Mouse (Mus musculus) heart, embryonic 14.5 days (tissue): ENCODE data around the gene Psmg3. TPM values are rescaled to one million over a fixed set of nuclear protein-coding genes. Genes with fewer than 3 reads are reported as not detected.
A peak's percentile ranks its signal among the peaks of the same experiment; 100 is the strongest.

Source experiments
- ATAC-seq: fragments of 200-750 bp; cut with Nextera tagmentation; 2 replicates; pipeline ENCODE4 v1.8.0; 2017; ENCODE audit warnings: low read depth, moderate TSS enrichment; ENCODE audit not compliant: insufficient number of reproducible peaks, insufficient read depth, low FRiP score
- H3K27ac ChIP-seq, 2 experiments: fragments of 200-500 bp in 1 of 2; fragments of 300-500 bp in 1 of 2; sonication (generic) in 1 of 2; replicated peaks in 1 of 2; 2 replicates each; pipeline ENCODE4 v1.5.1; 2012 to 2014; ENCODE audit warnings: low read depth in 2 of 2, low read length in 2 of 2, control low read depth in 1 of 2, mild to moderate bottlenecking in 1 of 2, mixed read lengths in 1 of 2; ENCODE audit not compliant: control insufficient read depth in 1 of 2, insufficient read depth in 1 of 2
- H3K27me3 ChIP-seq: fragments of 300-500 bp; sonication (generic); 2 replicates; pipeline ENCODE4 v1.6.1; 2014; ENCODE audit warnings: mild to moderate bottlenecking, low read length, control low read depth; ENCODE audit not compliant: control insufficient read depth, insufficient read depth
- H3K36me3 ChIP-seq: fragments of 300-500 bp; sonication (generic); 2 replicates; pipeline ENCODE4 v1.6.1; 2014; ENCODE audit warnings: mild to moderate bottlenecking, control low read depth, low read length, mixed read lengths; ENCODE audit not compliant: control insufficient read depth, insufficient read depth
- H3K4me1 ChIP-seq, 2 experiments: fragments of 200-500 bp in 1 of 2; fragments of 300-500 bp in 1 of 2; sonication (generic) in 1 of 2; 2 replicates each; pipeline ENCODE4 v1.6.1; 2012 to 2014; ENCODE audit warnings: low read length in 2 of 2, control low read depth in 1 of 2, mixed read lengths in 1 of 2; ENCODE audit not compliant: control insufficient read depth in 2 of 2, insufficient read depth in 2 of 2
- H3K4me2 ChIP-seq: fragments of 300-500 bp; sonication (generic); 2 replicates; pipeline ENCODE4 v1.6.1; 2014; ENCODE audit warnings: mild to moderate bottlenecking, low read length
- H3K4me3 ChIP-seq, 2 experiments: fragments of 200-500 bp in 1 of 2; fragments of 300-500 bp in 1 of 2; sonication (generic) in 1 of 2; 2 replicates each; pipeline ENCODE4 v1.5.1; 2012 to 2014; ENCODE audit warnings: low read length in 2 of 2, mild to moderate bottlenecking in 2 of 2, control low read depth in 1 of 2, low read depth in 1 of 2, moderate library complexity in 1 of 2; ENCODE audit not compliant: control insufficient read depth in 1 of 2, insufficient read depth in 1 of 2
- H3K9ac ChIP-seq: fragments of 300-500 bp; sonication (generic); 2 replicates; pipeline ENCODE4 v1.6.1; 2014; ENCODE audit warnings: mild to moderate bottlenecking, low read length
- H3K9me3 ChIP-seq: fragments of 300-500 bp; sonication (generic); 2 replicates; pipeline ENCODE4 v1.6.1; 2016; ENCODE audit warnings: low read length, control low read depth; ENCODE audit not compliant: control insufficient read depth
- WGBS: fragments of 180-500 bp; shearing (Covaris S2); extraction: QIAGEN DNeasy Blood & Tissue Kit; methylation state at CpG from one replicate; pipeline ENCODE4 v1.1.7; 2014; 5-methylcytosine and 5-hydroxymethylcytosine counted together
- polyA plus RNA-seq: library from polyadenylated mRNA; unstranded; fragments of >200 nt; fragmentation: Nextera tagmentation; extraction: Ambion mirVana; gene quantifications from 2 replicates; pipeline ENCODE4 v1.2.1, GENCODE M21; 2014

The Psmg3 gene
- polyA plus RNA-seq, 1 experiment from 2014 or later, result 44.5 TPM

GRCm38 (mm10) chr5:139798168-139798900 lies 28.4 kb downstream of the Psmg3 start:
- Histone ChIP-seq H3K27ac (peak overlapping the region; percentile 94), H3K36me3 (peaks cover 40% of the 10 kb centered on the region), H3K4me3 (peak overlapping the region; percentile 20 to 23; a peak in 2 of 4 replicates), H3K9ac (peak overlapping the region; percentile 65), H3K9me3 (no peaks in the 10 kb centered on the region), H3K4me1 (peaks cover 56 to 76% of the 10 kb centered on the region in 2 experiments), H3K4me2 (peak overlapping the region; percentile 58), H3K27me3 (no peaks in the 10 kb centered on the region)
- ATAC-seq, result no peak
- 42% methylated on average over 12 of the region's 12 CpGs for WGBS

GRCm38 (mm10) chr5:139797473-139798167 lies 29.1 kb downstream of the Psmg3 start:
- H3K27me3 ChIP-seq, result no peaks in the 10 kb centered on the region
- H3K4me3 ChIP-seq, result peak overlapping the region; percentile 23 to 27; a peak in 3 of 4 replicates
- peak overlapping the region; percentile 58 for H3K4me2 ChIP-seq
- 18% methylated on average over 11 of the region's 11 CpGs for WGBS
- no peaks in the 10 kb centered on the region for H3K9me3 ChIP-seq
- peak overlapping the region; percentile 75 for H3K9ac ChIP-seq
- H3K36me3 ChIP-seq, result peaks cover 37% of the 10 kb centered on the region
- peak overlapping the region; percentile 94 for H3K27ac ChIP-seq
- peaks cover 62 to 77% of the 10 kb centered on the region in 2 experiments for H3K4me1 ChIP-seq
- ATAC-seq, result peak; percentile 55

- Histone ChIP-seq H3K9me3 (no peaks in the 10 kb centered on the region), H3K4me3 (peak overlapping the region; percentile 27 to 28; a peak in 3 of 4 replicates), H3K4me1 (peaks cover 66 to 84% of the 10 kb centered on the region in 2 experiments), H3K9ac (peak overlapping the region; percentile 75), H3K36me3 (peaks cover 30% of the 10 kb centered on the region), H3K27me3 (no peaks in the 10 kb centered on the region), H3K27ac (peak overlapping the region; percentile 94), H3K4me2 (peak overlapping the region; percentile 58)
- ATAC-seq, result peak; percentile 74
- WGBS, result 2% methylated on average over 13 of the region's 13 CpGs
These were observed 29.8 kb downstream of the Psmg3 start for GRCm38 (mm10) chr5:139796900-139797299.

- Histone ChIP-seq H3K4me2 (peak overlapping the region; percentile 58), H3K27ac (peak overlapping the region; percentile 94), H3K4me1 (peaks cover 66 to 83% of the 10 kb centered on the region in 2 experiments), H3K4me3 (peak overlapping the region in 1 of 2 experiments; percentile 27; a peak in 1 of 4 replicates), H3K9me3 (no peaks in the 10 kb centered on the region), H3K36me3 (peaks cover 23% of the 10 kb centered on the region), H3K9ac (peak overlapping the region; percentile 75), H3K27me3 (no peaks in the 10 kb centered on the region)
- no peak for ATAC-seq
- 67% methylated on average over 9 of the region's 9 CpGs for WGBS
These were observed 30.6 kb downstream of the Psmg3 start for GRCm38 (mm10) chr5:139796001-139796620.

GRCm38 (mm10) chr5:139794938-139795337 lies 31.7 kb downstream of the Psmg3 start:
- Histone ChIP-seq H3K4me3 (no peak overlapping the region), H3K4me2 (peak overlapping the region; percentile 37; the same call in 1 of the 2 replicates), H3K9me3 (no peaks in the 10 kb centered on the region), H3K36me3 (peaks cover 11% of the 10 kb centered on the region), H3K27ac (peak overlapping the region; percentile 74 to 94), H3K27me3 (no peaks in the 10 kb centered on the region), H3K9ac (peak overlapping the region; percentile 46; the same call in 1 of the 2 replicates), H3K4me1 (peaks cover 67 to 75% of the 10 kb centered on the region in 2 experiments)
- 27% methylated on average over 10 of the region's 10 CpGs for WGBS
- ATAC-seq, result no peak

- H3K9me3 ChIP-seq, result no peaks in the 10 kb centered on the region
- H3K4me3 ChIP-seq, result no peak overlapping the region; a peak in 1 of 4 replicates
- peak overlapping the region; percentile 74 to 85; a peak in 3 of 4 replicates for H3K27ac ChIP-seq
- H3K36me3 ChIP-seq, result peaks cover 3% of the 10 kb centered on the region
- H3K4me2 ChIP-seq, result peak overlapping the region; percentile 98
- H3K9ac ChIP-seq, result peak overlapping the region; percentile 94; the same call in 1 of the 2 replicates
- no peaks in the 10 kb centered on the region for H3K27me3 ChIP-seq
- peaks cover 66 to 72% of the 10 kb centered on the region in 2 experiments for H3K4me1 ChIP-seq
- WGBS, result 87% methylated on average over 5 of the region's 5 CpGs
- ATAC-seq, result no peak
These were observed 32.5 kb downstream of the Psmg3 start for GRCm38 (mm10) chr5:139794137-139794536.

- no peaks in the 10 kb centered on the region for H3K27me3 ChIP-seq
- peak overlapping the region; percentile 25 to 93; a peak in 3 of 4 replicates for H3K4me3 ChIP-seq
- H3K4me2 ChIP-seq, result peak overlapping the region; percentile 98
- peaks cover 62 to 66% of the 10 kb centered on the region in 2 experiments for H3K4me1 ChIP-seq
- no peak for ATAC-seq
- no peaks in the 10 kb centered on the region for H3K9me3 ChIP-seq
- H3K9ac ChIP-seq, result peak overlapping the region; percentile 94
- 18% methylated on average over 11 of the region's 11 CpGs for WGBS
- no peaks in the 10 kb centered on the region for H3K36me3 ChIP-seq
- H3K27ac ChIP-seq, result peak overlapping the region; percentile 77 to 85
These were observed 33.2 kb downstream of the Psmg3 start for GRCm38 (mm10) chr5:139793338-139794089.
